Mouse (Mus musculus) lung, adult 2 months (tissue): ENCODE measurements around the gene Ghrhr. TPM values are rescaled to one million over a fixed set of nuclear protein-coding genes. Genes with fewer than 3 reads are reported as not detected.

Experiments used
- DNase-seq: peaks from one replicate; pipeline ENCODE4 v3.0.0; 2022
- H3K4me1 ChIP-seq: fragments of 200-500 bp; 2 replicates; pipeline ENCODE4 v1.6.1; 2011; ENCODE audit warnings: low read length; ENCODE audit not compliant: control insufficient read depth, insufficient read depth
- H3K4me3 ChIP-seq: fragments of 200-500 bp; replicated peaks from 2 replicates; pipeline ENCODE3; 2011; ENCODE audit warnings: low read depth, mild to moderate bottlenecking, control low read depth, low read length; ENCODE audit errors: extremely low read depth
- CTCF ChIP-seq: fragments of 200-500 bp; IDR thresholded peaks from 2 replicates; pipeline ENCODE4 v1.5.1; 2011; ENCODE audit warnings: mild to moderate bottlenecking, low read length, control low read depth; ENCODE audit not compliant: insufficient read depth
- POLR2A ChIP-seq: fragments of 200-500 bp; IDR thresholded peaks from 2 replicates; pipeline ENCODE4 v1.6.1; 2011; ENCODE audit warnings: low read depth, mild to moderate bottlenecking, control low read depth, low read length, borderline replicate concordance; ENCODE audit errors: extremely low read depth
- WGBS: fragments of 180-500 bp; shearing (Covaris S2); methylation state at CpG from one replicate; pipeline ENCODE4 v1.1.7; 2018; 5-methylcytosine and 5-hydroxymethylcytosine counted together
- polyA plus RNA-seq: library from polyadenylated mRNA; depleted of rRNA; stranded (reverse); fragments of >200 nt; gene quantifications from 2 replicates; pipeline ENCODE4 v1.2.3, GENCODE M21; 2012

Gene Ghrhr
- polyA plus RNA-seq, 1 experiment = not detected

DNA sequence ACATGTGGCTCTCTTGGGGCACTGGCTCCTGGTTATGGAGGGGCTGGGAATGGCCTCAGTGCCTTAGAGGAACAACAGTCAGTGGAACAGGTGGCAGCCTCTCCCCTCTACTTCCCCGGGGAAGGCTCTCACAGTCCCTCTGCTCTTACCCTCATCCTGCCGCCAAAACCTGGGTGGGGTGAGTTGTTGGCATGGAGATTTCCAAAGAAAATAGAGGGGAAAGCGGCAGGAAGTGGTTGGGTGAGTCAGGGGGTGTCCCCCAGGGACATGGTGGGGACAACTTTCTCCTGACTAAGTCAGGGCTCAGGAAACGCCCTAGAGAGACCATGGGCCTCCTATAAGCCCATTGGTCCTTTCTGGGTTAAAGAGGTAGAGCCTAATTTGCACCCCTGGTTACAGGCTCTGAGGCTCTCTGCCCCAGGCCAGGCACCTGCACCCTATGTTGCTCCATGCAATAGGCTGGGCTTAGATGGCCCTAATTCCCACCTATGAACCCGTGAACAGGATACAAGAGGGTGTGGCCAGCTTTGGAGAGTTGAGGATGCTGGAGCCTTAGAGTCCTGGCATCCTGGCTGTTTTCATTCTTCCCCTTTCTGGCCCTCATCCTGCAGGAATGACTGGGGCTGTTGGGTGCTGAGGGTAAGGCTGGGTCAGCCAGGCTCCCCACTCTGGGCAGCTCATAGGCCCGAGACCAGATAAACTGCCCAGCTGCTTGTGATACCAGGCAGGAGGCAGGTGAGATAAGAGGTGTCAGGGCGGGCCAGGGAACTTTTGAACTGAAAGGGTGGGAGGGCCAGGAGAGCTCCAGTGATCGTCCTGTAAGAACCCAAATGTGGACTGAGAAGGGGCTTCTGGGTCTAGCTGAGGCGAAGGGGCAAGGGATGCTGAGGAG lies 36.9 kb upstream of the Ghrhr start:
- DNase-seq = no peak
- H3K4me3 ChIP-seq = peak overlapping the region; percentile 75
- TF ChIP-seq CTCF = no peak
- no peak for TF ChIP-seq POLR2A
- WGBS = 47% methylated on average over 9 of the region's 9 CpGs
- peaks cover 17% of the 10 kb centered on the region for H3K4me1 ChIP-seq

- WGBS = 18% methylated on average over 5 of the region's 5 CpGs
- Histone ChIP-seq H3K4me3 (no peak overlapping the region), H3K4me1 (peaks cover 15% of the 10 kb centered on the region)
- DNase-seq = no peak
- no peak for TF ChIP-seq CTCF
- no peak for TF ChIP-seq POLR2A
These were observed 34.4 kb upstream of the Ghrhr start for GRCm38 (mm10) chr6:55341688-55342087.

DNA sequence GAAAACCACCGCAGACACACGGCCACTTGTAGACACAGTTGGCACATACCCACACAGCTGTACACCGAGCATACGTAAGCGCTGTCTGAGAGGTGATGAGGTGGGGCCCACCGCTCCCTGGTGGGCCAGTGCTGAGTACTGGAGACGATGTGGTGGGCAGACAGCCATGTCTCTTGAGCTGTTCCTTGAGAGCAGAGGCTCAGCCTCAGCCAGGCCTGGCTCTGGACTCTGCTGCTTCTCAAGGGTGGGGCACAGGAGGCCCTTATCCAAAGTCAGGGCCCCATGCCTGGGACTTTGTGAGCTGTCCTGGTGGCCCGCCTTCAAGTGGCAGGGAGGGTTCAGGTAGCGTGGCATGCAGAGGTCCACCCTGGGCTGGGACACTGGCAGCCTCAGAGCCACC lies 33.8 kb upstream of the Ghrhr start:
- 47% methylated on average over 9 of the region's 9 CpGs for WGBS
- TF ChIP-seq POLR2A (no peak), CTCF (no peak)
- Histone ChIP-seq H3K4me3 (no peak overlapping the region), H3K4me1 (peaks cover 15% of the 10 kb centered on the region)
- DNase-seq = no peak

DNA sequence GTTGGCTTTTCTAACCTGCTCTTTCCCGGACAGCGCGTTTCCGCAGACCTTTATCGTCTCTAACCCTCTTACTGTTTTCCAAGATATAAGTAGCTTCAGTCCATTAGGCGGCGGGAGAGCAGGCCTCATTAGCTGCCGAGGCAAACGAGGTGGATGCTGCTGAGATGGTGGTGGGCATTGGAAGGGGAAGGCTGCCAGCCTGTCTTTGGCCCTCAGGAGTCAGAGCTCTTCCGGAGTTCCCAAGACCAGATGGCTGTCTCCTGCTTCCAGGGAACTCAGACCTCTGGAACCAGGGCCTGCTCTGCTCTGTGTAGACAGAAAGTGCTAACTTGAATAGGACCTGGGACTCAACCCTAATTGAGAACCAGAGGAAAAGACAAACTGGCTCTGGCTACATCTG lies 32.6 kb upstream of the Ghrhr start:
- DNase-seq = no peak
- 87% methylated on average over 10 of the region's 10 CpGs for WGBS
- no peak overlapping the region for H3K4me3 ChIP-seq
- TF ChIP-seq CTCF (no peak), POLR2A (no peak)
- H3K4me1 ChIP-seq = peaks cover 15% of the 10 kb centered on the region

- WGBS = 52% methylated on average over 9 of the region's 9 CpGs
- Histone ChIP-seq H3K4me1 (peaks cover 15% of the 10 kb centered on the region), H3K4me3 (no peak overlapping the region)
- TF ChIP-seq POLR2A = no peak
- no peak for TF ChIP-seq CTCF
- no peak for DNase-seq
These were observed 31.6 kb upstream of the Ghrhr start for GRCm38 (mm10) chr6:55344291-55345016.

- peak; percentile 2 for DNase-seq
- TF ChIP-seq CTCF = no peak
- no peak for TF ChIP-seq POLR2A
- peaks cover 15% of the 10 kb centered on the region for H3K4me1 ChIP-seq
- no peak overlapping the region for H3K4me3 ChIP-seq
- WGBS = 94% methylated on average over 10 of the region's 10 CpGs
These were observed 30.8 kb upstream of the Ghrhr start for GRCm38 (mm10) chr6:55345264-55345663.

DNA sequence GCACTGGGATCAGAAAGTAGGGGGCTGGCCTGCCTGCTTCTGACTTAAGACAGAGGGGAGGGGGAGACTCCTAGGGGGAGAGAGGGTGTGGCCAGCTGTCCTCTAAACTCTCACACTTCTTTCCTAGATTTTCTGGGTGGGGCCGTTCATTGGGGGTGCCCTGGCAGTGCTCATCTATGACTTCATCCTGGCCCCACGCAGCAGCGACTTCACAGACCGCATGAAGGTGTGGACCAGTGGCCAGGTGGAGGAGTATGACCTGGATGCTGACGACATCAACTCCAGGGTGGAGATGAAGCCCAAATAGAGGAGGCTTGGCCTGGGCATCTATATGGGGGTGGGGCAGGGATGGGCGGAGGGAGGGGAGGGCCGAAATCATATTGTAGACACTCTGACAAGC lies 29.6 kb upstream of the Ghrhr start:
- 81% methylated on average over 7 of the region's 7 CpGs for WGBS
- H3K4me1 ChIP-seq = peaks cover 14% of the 10 kb centered on the region
- no peak for DNase-seq
- H3K4me3 ChIP-seq = no peak overlapping the region
- no peak for TF ChIP-seq POLR2A
- TF ChIP-seq CTCF = no peak

- WGBS = 88% methylated on average over 5 of the region's 5 CpGs
- no peak for TF ChIP-seq CTCF
- TF ChIP-seq POLR2A = no peak
- DNase-seq = no peak
These were observed 28.2 kb upstream of the Ghrhr start for GRCm38 (mm10) chr6:55347711-55348571.

DNA sequence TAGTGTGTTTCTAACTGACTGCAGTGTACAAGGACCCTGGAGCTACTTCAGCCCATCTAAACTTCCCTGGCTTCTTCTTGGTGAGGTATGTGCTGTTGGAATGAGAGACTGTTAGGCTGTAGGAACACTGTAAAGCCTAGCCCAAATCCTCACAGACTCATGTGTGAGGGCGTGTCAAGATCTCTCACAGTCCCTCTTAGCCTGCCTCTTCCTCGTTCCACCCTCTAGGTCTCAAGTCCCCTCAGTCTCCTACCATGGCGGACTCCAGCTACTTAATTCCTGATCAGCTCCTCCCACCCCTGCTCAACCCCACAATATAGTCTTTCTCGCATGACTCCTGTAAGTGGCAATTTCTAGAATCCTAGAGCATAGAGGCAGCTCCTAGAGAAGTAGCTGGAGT lies 26.9 kb upstream of the Ghrhr start:
- Histone ChIP-seq H3K4me3 (no peak overlapping the region), H3K4me1 (peaks cover 3% of the 10 kb centered on the region)
- 64% methylated on average over 4 of the region's 4 CpGs for WGBS
- no peak for DNase-seq
- TF ChIP-seq CTCF = no peak
- TF ChIP-seq POLR2A = no peak

More at GRCm38 (mm10) chr6:55347711-55348571, 28.2 kb upstream of the Ghrhr start:
- Histone ChIP-seq H3K4me3 (no peak overlapping the region), H3K4me1 (peaks cover 3% of the 10 kb centered on the region)
